Mouse (Mus musculus) CD4-positive, CD25-positive, alpha-beta regulatory T cell, adult 4 months (primary cell): ENCODE measurements at regions not wholly inside any gene's neighbourhood (a gene's known extent, or its start where the extent isn't known, plus 50 kb on each side); places are given as distances from the start of the nearest gene placed in this dataset.

Experiments used
- ATAC-seq: one replicate; pipeline ENCODE4 v1.8.0; 2017

DNA sequence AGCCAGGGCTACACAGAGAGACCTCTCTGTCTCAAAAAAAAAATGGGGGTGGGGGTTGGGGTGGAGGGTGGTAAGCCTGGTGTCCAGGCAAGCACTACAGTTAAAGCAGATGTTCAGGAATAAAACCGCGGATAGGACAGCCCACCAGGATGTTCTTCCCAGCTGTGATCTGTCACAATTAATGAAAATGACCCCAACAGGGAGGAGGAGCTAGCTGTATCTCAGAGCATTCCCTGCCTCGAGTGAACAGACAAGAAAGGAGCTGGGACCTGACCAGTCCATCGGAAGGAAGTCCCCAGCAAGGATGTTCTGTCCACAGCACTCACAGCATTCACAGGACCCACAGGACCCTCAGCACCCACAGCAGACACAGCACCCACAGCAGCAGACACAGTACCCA is 80.4 kb downstream of the Utp6 start:
- ATAC-seq: no peak

DNA sequence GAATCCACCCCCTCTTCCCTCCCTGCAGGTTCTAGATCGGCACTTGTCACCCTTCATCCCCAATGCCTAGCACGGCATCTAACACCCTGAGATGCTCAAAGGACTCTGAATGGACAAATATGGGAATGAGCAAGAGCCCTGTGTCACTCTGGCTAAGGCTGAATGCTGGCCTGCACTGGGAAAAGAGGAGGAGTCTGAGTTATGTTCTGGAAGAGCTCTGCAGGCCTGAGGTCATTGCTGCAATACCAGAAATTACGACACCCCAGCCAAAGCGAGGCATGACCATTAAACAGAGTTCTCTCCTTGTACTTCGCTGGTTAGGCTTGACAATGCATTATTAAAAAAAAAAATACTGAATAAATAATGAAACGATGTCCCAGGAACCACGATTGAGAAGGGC is 84.1 kb downstream of the Utp6 start:
- no peak for ATAC-seq

DNA sequence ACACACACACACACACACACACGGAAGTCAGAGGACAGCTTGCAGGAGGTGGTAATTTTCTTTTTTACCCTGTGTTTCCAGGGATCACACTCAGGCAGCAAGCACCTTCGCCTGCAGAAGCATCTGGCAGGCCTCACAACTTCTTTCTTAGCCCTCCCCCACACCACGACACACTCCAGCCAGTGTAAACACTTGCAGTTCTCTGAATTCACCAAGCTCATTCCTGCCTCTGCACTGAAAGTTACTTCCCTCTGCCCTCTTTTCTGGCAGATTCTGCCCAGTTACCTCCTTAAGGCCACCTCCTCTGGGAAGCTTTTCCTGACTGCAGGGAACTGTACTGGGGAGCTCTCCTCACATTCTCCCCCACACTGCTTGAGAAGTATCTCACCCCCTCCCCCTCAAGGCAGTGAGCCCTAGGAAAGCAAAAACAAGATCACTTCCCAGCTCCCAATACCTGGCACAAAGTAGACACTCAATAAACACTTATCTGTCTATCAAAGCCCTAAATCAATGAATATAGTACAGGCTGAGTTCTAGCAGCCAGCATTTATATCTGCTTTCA is 84.9 kb downstream of the Utp6 start:
- ATAC-seq: no peak

DNA sequence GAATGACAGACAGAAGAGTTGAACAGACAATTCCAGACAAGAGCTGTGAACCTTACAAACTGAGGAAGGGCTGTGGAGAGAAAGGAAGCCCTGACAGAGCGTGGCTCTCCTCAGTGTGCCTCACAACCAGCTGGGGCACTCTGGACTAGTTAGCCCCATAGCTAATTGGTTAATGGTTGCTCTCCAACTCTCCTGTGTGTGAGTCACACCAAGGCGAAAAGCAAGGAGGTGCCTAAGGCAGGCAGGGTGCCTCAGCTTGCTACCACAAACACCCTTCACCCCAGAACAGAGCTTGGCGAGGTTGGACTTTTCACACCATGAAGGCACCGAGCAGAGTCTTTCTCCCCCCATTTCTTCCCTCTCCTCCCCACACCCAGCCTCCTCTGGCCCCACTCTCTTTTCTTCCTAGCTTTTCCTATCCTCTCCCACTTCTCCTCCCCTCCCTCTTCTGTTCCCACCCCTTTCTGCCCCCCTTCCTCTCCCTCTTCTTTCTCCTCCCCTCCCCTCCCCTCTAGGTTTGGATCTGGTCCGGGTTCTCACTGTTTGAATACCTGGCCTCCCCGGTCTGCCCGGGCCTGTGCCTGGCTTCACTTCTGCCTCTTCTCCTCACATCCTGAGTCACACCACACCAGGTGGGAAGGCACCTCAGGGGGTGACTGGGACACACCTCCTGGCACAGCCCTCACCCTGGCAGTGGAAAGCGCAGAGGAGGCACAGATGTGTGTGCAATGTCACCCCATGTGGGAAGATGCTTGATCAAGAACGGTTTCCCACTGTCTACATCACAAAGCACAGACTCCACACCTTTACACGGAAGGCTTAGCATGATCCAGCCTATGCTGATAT is 90.2 kb downstream of the Utp6 start:
- ATAC-seq: no peak

DNA sequence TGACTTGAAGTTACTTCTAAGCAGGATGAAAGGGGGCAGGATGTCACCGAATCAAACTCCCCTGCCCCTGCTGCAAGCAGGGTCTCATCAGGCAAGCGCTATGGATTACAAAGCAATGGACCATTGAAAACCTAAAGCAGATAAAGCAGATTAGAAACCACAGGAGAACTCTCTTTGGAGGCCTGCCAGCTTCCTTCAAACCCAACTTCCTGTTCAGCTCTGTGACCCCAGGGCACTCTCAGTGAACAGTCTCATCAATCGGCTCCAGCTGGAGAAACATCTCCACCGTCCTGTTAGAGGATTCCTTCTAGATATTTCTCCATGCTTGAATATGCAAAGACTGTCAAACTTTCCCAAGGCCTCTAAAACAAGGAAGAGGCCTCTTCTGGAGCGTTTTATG is 92.0 kb downstream of the Utp6 start:
- no peak for ATAC-seq

DNA sequence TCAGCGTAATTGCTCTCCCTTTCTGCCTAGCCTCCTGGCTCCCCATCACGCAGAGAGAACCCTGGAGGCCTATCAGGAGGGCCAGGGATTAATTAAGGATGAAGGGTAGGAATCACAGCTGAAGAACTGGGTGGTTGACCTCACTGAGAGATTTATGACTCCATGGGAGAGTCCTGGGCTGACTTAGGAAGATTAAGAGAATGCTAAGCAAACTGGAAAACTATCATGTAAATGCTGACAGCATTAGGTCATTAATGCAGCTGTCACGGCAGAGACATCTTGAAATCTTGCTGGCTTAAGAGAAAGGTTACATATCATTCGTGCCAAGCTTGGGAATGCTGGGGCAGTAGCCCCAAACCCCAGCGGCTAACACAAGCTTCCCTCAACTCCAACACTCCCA is 93.2 kb downstream of the Utp6 start:
- ATAC-seq: no peak

DNA sequence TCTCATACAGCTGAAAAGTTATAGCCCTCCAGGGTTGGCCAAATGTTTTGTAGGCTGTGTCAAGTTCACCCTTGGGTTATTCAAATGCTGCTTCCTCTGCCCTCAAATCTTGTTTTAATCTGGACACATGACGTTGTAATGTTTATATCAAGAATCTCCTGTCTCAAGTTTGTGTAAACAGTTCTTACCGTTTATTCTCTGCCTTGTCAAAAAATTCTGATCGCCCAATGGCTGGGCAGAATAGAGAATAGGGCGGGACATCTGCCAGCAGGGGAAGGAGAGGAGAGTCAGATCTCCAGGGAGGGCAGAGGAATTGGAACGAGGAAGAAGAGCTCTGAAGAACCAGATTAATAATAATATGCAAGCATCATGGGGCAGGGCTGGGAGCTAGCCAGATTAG is 97.4 kb downstream of the Utp6 start:
- no peak for ATAC-seq

DNA sequence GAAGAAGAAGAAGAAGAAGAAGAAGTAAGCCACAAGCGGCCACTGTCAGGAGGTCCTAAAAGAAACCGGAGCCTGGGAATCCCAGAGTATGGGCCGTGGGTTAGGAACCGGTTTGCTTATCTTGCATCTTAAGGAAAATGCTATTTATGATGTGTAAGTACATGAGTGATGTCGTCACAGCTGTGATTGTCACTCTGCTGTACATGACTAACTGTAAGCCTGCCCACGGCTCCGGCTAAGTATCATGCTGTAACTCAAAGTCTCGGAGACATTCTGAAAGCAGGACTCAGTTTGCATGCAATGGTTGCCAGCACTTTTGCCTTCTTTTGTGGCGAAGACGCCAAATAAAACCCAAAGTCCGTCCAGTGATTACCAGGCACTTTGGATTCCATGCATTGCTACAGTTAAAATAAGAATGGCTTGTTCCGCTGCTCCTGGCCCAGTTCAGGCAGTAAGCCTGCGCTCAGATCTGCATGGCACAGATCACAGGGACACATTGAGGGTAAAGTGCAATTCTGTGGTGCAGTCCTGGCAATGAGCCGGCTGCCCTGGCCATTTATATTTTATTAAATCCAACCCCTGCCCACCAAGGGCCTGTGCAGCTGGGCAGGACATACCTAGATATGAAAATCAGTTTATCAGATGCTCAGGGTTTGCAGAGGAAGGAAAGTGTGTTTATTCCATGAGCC is 98.6 kb downstream of the Utp6 start:
- ATAC-seq: no peak

DNA sequence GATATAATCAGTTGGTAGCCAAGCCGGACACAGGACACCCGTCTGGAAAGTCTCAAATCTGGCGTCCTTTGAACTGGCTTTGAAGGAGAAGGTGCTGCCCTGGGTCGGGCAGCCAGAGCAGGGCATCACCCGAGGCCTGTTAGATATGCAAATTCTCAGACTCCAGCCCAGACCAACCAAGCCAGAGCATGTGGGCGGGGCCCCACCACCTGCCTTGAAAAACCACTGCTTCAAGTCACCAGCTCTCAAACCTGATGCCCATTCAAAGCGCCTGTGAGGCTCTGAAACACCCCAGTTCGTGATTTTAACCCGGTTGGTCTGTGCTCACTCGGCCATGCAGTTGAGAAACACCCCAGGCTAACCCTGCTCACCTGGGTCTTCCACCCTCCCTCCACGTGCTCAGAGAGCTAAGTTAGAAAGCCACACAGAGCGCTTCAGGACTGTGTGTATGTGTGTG is 101.6 kb downstream of the Utp6 start:
- ATAC-seq: no peak

DNA sequence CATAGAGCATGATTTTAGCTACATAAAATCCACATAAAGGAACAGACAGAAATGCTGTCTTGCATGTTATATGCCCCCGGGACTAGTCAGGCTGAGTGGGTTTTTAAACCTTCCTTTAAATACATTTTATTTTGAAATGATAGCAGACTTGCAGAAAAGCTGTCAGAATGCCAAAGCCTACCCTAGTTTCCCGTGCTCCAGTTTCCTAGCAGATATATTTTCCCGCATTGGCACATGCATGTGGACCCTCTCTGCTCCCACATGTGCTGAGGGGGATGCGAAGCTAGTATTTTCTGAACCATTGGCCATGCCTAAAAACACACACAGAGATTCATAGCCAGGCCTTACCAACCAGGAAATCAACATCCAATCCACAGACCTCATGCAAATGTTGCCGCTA is 105.8 kb downstream of the Utp6 start:
- no peak for ATAC-seq

DNA sequence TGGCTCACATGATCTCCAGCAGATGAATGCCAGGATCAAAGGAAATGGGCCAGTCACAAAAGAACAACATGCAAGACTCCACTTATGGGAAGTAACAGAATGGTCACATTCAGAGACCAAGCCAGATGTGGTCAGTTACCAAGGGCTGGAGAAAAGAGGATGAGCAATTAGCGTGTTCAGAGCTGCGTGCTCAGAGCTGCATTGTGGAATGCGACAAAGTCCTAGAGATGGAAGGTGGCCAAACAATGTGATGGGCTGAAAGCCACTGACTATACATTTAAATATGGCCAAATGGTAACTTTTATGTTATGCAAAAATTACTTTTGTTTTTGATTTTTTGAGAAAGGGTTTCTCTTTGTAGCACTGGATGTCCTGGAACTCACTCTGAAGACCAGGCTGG is 112.6 kb downstream of the Utp6 start:
- ATAC-seq: no peak

DNA sequence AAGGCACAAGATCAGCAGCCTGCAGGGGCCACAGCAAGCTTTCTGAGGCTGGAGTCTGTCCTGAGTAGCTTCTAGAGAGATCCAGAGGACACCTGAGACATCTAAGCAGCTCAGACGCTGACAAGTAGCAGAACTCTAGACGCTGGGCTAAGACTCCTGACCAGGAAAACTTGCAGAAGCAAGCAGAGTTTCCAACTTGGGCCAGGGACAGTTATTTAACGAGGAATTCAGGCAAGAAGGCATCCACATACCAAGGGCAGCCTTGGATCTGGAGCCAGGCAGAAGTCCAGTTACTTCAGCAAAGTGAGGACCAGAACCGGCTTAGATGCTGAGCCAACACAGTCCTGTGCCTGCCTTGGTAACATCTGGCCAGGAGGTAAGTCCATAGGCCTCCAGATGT is 117.8 kb downstream of the Utp6 start:
- ATAC-seq: no peak

DNA sequence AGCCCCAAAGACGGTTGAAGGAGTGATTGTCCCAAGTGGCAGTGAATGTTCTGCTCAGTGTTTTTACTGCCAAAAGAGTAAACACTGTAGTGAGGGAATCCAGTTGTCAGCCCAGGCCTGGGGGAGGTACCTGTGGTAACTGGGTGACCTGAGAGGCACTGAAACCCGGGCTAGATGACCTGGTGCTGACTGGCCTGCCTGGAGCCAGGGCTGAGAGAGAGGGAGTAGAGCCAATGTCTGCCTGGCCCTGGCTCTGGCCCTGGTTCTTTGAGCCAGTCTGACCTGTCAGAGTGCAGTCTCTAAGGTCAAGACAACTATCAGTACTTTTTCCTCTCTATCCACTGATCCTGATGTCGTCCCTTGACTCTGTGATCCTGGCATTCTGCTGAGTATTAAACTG is 119.2 kb downstream of the Utp6 start:
- ATAC-seq: no peak

DNA sequence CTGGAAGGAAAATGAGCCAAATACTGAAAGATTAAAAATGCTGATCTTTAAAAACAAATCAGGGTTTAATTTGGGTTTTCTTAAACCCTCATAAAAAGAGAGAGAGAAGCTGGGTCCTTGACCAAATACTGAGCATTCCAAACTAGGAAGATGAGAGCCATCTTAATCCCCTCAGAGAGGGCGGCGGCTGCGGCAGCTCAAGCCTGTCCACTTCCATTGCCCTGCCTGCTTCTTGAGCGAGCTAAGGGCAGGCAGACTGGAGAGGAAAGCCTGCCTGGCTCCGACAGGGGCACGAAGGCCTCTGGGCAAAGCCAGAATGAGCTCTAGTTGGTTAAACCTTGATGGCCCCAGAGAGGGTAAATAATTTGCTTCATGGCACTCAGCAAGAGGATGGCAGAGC is 122.2 kb downstream of the Utp6 start:
- ATAC-seq: no peak

DNA sequence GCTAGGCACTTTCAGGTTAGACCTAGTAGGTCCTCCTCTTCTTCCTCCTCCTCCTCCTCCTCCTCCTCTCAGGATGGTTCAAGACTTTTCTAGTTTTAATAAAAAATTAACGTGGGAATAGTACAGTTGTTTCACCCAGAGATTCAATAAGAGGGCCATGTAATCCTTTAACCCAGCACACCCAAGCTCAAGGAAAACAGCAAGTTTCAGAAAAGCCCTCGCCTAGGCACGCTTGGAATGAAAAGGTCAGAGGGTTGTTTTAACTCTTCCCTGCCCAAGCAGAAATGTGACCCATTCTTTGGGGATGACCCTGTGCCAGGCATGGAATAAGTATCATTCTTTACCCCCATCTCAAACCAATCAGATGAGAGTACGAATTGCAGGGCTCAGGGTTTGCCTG is 124.1 kb downstream of the Utp6 start:
- no peak for ATAC-seq

DNA sequence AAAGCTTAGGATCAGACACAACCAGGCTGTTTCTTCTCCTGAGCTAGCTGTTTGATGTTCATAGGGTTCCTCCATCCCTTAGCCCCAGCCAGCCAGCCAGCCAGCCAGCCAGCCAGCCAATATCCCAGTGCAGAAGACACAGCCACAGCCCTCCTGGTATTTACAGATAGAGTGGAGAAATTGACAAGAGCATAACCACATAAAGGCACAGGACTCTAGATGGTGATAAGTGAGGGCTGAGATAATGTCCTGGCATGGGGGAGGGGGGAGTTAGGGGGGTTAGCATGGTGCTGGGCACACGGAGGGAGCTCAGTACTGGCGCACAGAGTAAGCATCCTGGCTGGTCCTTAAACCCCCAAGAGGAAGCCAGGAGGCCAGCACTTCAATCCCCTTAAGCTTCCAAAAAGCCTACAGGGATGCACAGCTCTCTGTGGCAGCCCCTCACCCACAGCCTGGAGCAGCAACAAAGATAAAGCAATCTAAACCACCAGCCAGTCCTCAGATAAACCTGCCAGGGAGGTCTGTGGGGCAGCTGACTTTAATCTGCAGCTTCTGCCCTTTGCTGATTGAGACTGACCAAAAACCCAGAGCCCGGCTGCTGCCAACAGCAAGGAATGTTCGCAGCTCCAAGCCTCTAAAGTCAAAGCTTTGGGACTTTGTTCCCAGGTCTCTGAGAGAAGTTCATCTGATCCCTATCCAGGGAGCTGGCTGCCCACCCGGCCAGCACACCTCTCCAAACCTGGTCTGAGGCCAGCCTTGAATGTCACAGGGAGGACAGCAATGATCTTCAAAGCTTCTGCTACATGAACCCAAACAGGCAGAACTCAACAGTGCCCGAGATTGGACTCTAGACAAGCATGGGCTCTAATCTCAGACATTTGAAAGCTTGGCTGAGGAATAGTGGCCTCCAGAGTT is 124.9 kb downstream of the Utp6 start:
- ATAC-seq: no peak

DNA sequence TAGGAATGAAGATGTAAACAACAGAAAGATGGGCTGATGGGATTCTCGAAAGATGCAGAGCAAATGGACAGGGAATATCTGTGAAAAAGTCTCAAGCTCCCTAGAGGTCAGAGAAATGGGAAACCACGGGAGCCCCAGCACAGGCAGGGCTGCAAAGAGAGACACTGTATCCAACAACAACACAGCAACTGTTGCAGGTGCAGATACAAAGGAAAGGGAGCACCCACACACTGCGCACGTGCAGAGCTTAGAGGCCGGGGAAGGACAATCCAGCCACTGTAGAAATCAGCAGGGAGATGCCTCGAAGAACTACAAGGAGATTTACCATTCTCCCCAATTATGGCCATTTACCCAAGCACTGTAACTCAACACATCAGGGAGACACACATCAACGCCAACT is 126.3 kb downstream of the Utp6 start:
- no peak for ATAC-seq

DNA sequence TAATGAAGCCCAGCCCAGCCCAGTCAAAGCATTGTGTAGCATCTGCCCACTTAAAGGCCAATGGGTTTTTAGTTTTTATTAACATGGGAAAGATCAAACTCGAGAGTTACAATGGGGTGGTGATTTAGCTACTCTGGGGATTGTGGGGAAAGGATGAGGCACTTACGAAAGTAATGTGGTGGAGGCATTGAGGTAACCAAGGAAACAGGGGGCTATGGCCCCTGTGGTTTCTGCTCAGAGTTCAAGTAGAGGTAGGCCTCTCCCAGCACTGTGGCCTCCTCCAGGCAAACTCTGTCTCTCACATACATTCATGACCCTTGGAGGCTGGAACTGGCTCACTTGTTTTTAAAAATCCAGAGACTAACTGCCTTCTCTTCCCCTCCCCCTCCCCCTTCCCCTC is 128.4 kb downstream of the Utp6 start:
- ATAC-seq: no peak

DNA sequence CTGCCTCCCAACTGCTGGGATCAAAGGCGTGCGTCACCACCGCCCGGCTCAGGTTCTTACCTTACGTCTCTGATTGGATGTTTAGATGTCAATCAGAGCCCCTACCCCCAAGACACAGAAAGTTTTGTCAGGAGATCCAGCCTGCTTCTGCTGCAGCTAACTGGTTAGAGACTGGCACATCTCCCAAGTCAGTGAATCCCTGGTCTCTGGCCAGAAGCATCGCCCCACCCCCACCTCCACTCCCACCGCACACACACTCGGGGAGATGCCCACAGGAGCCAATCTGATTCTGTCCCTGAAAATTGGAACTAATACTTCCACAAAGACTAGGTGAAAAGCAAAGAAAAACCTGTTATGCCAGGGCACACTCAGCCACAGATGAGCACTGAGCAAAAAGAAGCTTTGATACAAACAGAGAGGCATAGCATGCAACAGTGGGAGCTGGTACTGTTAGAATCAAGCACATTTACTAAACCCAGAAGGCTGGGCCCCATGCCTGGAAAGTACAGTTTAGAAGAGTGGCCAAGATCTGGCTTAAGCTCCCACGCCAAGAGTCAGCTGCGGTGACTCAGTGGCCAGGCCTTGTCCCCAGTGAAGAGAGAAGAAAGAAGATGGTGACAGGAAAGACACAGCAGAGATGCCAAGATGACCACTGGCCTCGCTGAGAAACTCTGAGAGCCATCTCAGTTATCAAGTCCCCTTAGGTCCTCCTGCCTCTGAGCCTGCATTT is 130.4 kb downstream of the Utp6 start:
- no peak for ATAC-seq

DNA sequence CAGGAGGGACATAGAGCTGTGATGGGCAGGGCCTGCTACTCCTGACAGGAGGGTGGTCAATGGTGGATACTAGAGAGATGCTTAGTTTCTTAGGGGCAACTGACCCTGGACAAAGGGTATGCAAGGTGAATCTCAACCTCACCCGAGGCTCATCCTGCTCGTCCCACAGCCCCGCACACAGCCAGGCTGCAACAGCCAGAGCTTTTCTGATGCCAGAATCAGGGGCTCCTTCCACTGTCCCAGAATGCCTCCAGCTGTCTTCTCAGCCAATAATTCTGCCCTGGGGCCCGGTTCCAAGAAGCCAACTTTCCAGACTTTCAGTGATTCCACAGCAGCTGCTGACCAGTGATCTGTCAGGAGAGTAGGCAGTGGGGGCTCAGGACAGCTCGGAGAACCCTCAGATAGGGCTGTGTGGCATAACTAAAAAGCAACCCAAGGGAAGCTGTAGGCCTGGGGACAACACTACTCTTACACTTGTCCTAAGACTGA is 131.6 kb downstream of the Utp6 start:
- no peak for ATAC-seq

DNA sequence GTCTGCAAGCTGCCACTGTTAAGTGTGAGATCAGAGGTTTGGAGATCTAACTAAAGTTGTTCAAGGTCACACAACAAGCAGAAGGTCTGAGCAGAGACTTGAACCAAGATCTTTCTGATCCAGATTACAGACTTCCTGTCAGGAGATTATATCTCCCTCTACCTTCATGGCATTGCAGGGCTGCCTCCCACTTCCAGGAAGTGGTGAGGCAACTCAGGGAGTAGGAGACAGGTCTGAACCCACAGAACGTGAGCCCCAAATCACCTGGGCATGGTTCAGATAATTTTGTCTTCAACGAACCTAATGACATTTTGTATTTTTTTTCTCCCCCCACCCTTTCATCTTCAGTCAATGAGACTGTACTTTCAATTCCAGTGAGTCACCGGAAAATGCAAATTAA is 135.2 kb downstream of the Utp6 start:
- ATAC-seq: no peak

DNA sequence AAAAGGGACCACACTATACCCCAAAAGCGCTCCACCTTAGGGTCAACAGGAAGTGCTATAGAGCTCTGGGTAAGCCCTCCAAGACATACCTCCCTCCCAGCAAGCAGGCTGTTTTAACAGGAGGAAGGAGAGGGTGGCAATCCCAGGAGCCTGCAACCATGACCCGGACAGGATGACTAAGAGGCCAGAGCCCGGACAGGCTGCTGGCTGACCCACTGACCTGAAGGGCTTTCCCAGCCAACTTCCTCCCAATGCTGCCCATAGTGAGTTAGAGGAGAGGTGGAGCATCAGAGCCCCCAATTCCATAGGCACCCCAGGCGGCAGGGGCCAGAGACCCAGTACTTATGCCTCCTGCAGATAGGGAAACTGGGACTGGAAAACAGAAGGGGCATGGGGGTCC is 136.3 kb downstream of the Utp6 start:
- ATAC-seq: no peak
